Mouse (Mus musculus) midbrain, embryonic 10.5 days (tissue): ENCODE measurements around the gene Gabrb1. TPM values are rescaled to one million over a fixed set of nuclear protein-coding genes. Genes with fewer than 3 reads are reported as not detected.

Experiments
- DNase-seq: peaks from one replicate; pipeline ENCODE4 v3.0.0-alpha.2; 2017; ENCODE audit warnings: low spot score
- H3K27ac ChIP-seq: fragments of 300-500 bp; sonication (generic); replicated peaks from 2 replicates; pipeline ENCODE4 v1.5.1; 2016; ENCODE audit warnings: mild to moderate bottlenecking
- H3K27me3 ChIP-seq: fragments of 300-500 bp; sonication (generic); 2 replicates; pipeline ENCODE4 v1.6.1; 2016; ENCODE audit warnings: low read depth, mild to moderate bottlenecking; ENCODE audit not compliant: poor library complexity, severe bottlenecking
- H3K36me3 ChIP-seq: fragments of 300-500 bp; sonication (generic); 2 replicates; pipeline ENCODE4 v1.6.1; 2016; ENCODE audit warnings: mild to moderate bottlenecking, moderate library complexity
- H3K4me1 ChIP-seq: fragments of 300-500 bp; sonication (generic); 2 replicates; pipeline ENCODE4 v1.6.1; 2016
- H3K4me3 ChIP-seq: fragments of 300-500 bp; sonication (generic); 2 replicates; pipeline ENCODE4 v1.5.1; 2016; ENCODE audit warnings: mild to moderate bottlenecking, moderate library complexity
- H3K9me3 ChIP-seq: fragments of 300-500 bp; sonication (generic); replicated peaks from 2 replicates; pipeline ENCODE4 v1.6.1; 2016; ENCODE audit warnings: mild to moderate bottlenecking
- WGBS: fragments of 180-500 bp; shearing (Covaris S2); methylation state at CpG from one replicate; pipeline ENCODE4 v1.1.7; 2016; 5-methylcytosine and 5-hydroxymethylcytosine counted together
- polyA plus RNA-seq: library from polyadenylated mRNA; unstranded; fragments of >200 nt; fragmentation: Nextera tagmentation; extraction: Ambion mirVana; gene quantifications from 2 replicates; pipeline ENCODE4 v1.2.1, GENCODE M21; 2016

The Gabrb1 gene
- polyA plus RNA-seq, 1 experiment from 2014 or later = 0.16 TPM

DNA sequence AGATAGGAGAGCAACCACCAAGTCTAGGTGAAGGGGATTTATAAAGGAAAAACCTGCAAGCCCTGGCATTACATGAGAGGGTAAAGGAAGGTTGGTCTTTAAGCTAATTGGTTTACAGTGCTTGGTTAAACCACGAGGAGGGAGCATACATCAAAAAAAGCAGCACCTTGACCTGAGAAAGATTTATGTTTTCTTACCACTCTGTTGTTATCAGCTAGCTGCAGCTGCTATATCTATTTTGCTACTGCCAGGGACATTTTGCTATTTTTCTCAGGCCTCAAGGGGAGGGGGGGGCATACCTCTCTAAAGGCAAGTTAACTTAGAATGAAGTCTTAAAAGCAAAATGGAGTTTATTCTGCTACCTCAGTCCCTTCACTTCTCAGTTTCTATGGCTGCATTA, 523.3 kb downstream of the Gabrb1 start:
- peaks cover 16% of the 10 kb centered on the region for H3K4me1 ChIP-seq
- 70% methylated on average over 1 of the region's 1 CpGs for WGBS
- no peak for DNase-seq
- no peak overlapping the region for H3K27ac ChIP-seq
- 0 out of 2 replicates have a peak, but pooled peaks cover 4% of the 10 kb centered on the region for H3K27me3 ChIP-seq
- no peak overlapping the region for H3K4me3 ChIP-seq
- H3K36me3 ChIP-seq = no peaks in the 10 kb centered on the region
- H3K9me3 ChIP-seq = no peaks in the 10 kb centered on the region

- no peak overlapping the region for H3K27ac ChIP-seq
- no peaks in the 10 kb centered on the region for H3K9me3 ChIP-seq
- no peak for DNase-seq
- H3K4me3 ChIP-seq = no peak overlapping the region
- WGBS = 89% methylated on average over 4 of the region's 4 CpGs
- peaks cover 9% of the 10 kb centered on the region for H3K4me1 ChIP-seq
- no peaks in the 10 kb centered on the region for H3K36me3 ChIP-seq
- 0 out of 2 replicates have a peak, but pooled peaks cover 4% of the 10 kb centered on the region for H3K27me3 ChIP-seq
These were observed 524.9 kb downstream of the Gabrb1 start for GRCm38 (mm10) chr5:72182804-72183203.

GRCm38 (mm10) chr5:72183929-72184328, 526.0 kb downstream of the Gabrb1 start:
- Histone ChIP-seq H3K36me3 (no peaks in the 10 kb centered on the region), H3K27me3 (0 out of 2 replicates have a peak, but pooled peaks cover under 1% of the 10 kb centered on the region), H3K4me1 (peaks cover 7% of the 10 kb centered on the region), H3K9me3 (no peaks in the 10 kb centered on the region), H3K27ac (no peak overlapping the region), H3K4me3 (no peak overlapping the region)
- DNase-seq = no peak
- WGBS = 85% methylated on average over 6 of the region's 6 CpGs

DNA sequence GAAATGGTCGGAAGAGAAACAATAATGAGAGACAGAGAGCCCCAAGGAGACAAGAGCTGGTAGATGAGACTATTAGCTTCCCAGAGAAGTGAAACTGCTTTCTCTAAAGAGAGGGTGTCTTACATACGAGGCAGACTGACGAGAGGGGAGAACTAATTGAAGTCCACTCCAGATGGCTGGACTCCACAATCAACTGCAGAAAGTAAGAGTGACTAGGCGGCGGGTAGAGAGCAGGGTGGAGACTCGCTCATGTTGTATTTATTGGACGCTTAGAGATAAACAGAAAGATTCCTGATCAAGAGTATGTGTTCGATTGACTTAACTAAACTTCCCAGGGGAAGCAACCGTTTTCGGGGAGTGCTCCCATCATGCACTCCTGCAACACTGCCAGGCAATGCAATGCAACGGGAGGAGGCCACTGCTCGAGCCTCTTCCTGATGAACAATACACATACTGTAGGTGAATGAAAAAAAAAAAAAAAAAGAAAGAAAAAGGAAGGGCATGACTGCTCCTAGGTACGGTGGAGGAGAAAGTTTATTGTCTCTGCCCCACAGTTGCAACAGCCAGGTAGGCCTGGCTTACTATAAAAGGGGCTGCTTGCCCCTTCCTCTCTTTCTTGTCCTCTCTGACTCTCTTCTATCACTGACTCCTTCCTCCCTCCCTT, 526.7 kb downstream of the Gabrb1 start:
- no peak for DNase-seq
- 88% methylated on average over 13 of the region's 13 CpGs for WGBS
- H3K9me3 ChIP-seq = no peaks in the 10 kb centered on the region

DNA sequence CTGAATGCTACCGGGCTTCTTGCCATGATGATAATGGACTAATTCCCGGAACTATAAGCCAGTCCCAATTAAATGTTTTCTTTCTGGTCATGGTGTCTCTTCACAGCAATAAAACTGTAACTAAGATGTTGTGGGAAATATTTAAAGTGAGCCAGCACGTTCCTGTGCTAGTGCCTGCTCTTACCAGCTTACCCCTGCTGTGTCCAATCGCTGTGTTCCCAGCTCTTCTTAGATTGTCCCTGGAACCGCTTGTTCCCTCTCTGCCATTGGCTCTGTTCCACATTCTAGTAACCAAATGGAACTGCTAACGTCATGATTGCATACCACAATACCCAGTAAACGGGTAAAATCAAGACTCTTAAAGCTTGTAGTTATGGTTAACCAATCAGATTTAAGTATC, 533.2 kb downstream of the Gabrb1 start:
- DNase-seq = no peak
- H3K9me3 ChIP-seq = no peaks in the 10 kb centered on the region
- H3K27me3 ChIP-seq = no peaks in the 10 kb centered on the region
- no peaks in the 10 kb centered on the region for H3K36me3 ChIP-seq
- no peaks in the 10 kb centered on the region for H3K4me1 ChIP-seq
- H3K27ac ChIP-seq = no peak overlapping the region
- WGBS = 86% methylated on average over 7 of the region's 7 CpGs
- no peak overlapping the region for H3K4me3 ChIP-seq

More for the DNA sequence above, 526.7 kb downstream of the Gabrb1 start:
- Histone ChIP-seq H3K36me3 (no peaks in the 10 kb centered on the region), H3K27me3 (no peaks in the 10 kb centered on the region), H3K27ac (no peak overlapping the region), H3K4me3 (no peak overlapping the region), H3K4me1 (peaks cover 5% of the 10 kb centered on the region; the same call in 1 of the 2 replicates)

DNA sequence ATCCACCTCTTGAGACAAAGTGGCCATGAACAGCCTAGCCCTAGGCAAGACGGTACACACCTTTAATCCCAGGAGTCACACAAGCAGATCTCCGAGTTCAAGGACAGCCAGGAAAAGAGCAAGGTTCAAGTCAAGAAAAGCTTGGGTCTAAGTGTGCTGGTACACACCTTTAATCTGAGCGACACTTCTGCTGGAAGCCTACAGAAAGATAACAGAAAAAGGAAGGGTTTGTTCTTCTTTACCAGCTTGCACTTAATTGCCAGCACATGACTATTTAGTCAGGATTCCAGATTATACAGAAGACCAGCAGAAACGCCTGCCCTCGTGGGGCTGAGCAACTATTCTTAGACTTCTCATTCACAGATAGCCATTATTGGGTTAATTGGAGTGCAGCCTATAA, 534.0 kb downstream of the Gabrb1 start:
- no peak overlapping the region for H3K4me3 ChIP-seq
- H3K27ac ChIP-seq = no peak overlapping the region
- H3K9me3 ChIP-seq = no peaks in the 10 kb centered on the region
- H3K27me3 ChIP-seq = no peaks in the 10 kb centered on the region
- WGBS = 92% methylated on average over 5 of the region's 5 CpGs
- H3K4me1 ChIP-seq = no peaks in the 10 kb centered on the region
- no peaks in the 10 kb centered on the region for H3K36me3 ChIP-seq
- no peak for DNase-seq

GRCm38 (mm10) chr5:72195442-72195841, 537.5 kb downstream of the Gabrb1 start:
- Histone ChIP-seq H3K36me3 (no peaks in the 10 kb centered on the region), H3K27me3 (no peaks in the 10 kb centered on the region), H3K4me1 (no peaks in the 10 kb centered on the region), H3K9me3 (no peaks in the 10 kb centered on the region), H3K27ac (no peak overlapping the region), H3K4me3 (no peak overlapping the region)
- no peak for DNase-seq
- WGBS = 95% methylated on average over 1 of the region's 1 CpGs

Other genes starting within 250 kb of the Gabrb1 start
- gene Cox7b2, start 109.9 kb upstream of the Gabrb1 start, polyA plus RNA-seq = not detected in 2 replicates
- 1.3 and 2.0 TPM in 2 replicates for gene Gabra4, start 195 bp downstream of the Gabrb1 start, polyA plus RNA-seq